Mouse (Mus musculus) hindbrain, embryonic 12.5 days (tissue): Measurements from ENCODE around the gene Lemd2. TPM values are rescaled to one million over a fixed set of nuclear protein-coding genes. Genes with fewer than 3 reads are reported as not detected.

Experiments
- ATAC-seq: fragments of 200-750 bp; cut with Nextera tagmentation; 2 replicates; pipeline ENCODE4 v1.8.0; 2017; ENCODE audit warnings: moderate TSS enrichment; ENCODE audit not compliant: low FRiP score
- H3K27ac ChIP-seq: fragments of 300-500 bp; sonication (generic); 2 replicates; pipeline ENCODE4 v1.5.1; 2016; ENCODE audit warnings: mild to moderate bottlenecking
- H3K27me3 ChIP-seq: fragments of 300-500 bp; sonication (generic); 2 replicates; pipeline ENCODE4 v1.6.1; 2016; ENCODE audit warnings: mild to moderate bottlenecking
- H3K36me3 ChIP-seq: fragments of 300-500 bp; sonication (generic); 2 replicates; pipeline ENCODE4 v1.6.1; 2016; ENCODE audit warnings: mild to moderate bottlenecking
- H3K4me1 ChIP-seq: fragments of 300-500 bp; sonication (generic); 2 replicates; pipeline ENCODE4 v1.6.1; 2016
- H3K4me2 ChIP-seq: fragments of 300-500 bp; sonication (generic); replicated peaks from 2 replicates; pipeline ENCODE4 v1.6.1; 2016; ENCODE audit warnings: mild to moderate bottlenecking
- H3K4me3 ChIP-seq: fragments of 300-500 bp; sonication (generic); 2 replicates; pipeline ENCODE4 v1.5.1; 2016; ENCODE audit warnings: mild to moderate bottlenecking
- H3K9ac ChIP-seq: fragments of 300-500 bp; sonication (generic); 2 replicates; pipeline ENCODE4 v1.6.1; 2016; ENCODE audit warnings: mild to moderate bottlenecking, moderate library complexity
- H3K9me3 ChIP-seq: fragments of 300-500 bp; sonication (generic); replicated peaks from 2 replicates; pipeline ENCODE4 v1.6.1; 2016; ENCODE audit warnings: mild to moderate bottlenecking
- WGBS: fragments of 180-500 bp; shearing (Covaris S2); methylation state at CpG from one replicate; pipeline ENCODE4 v1.1.7; 2016; 5-methylcytosine and 5-hydroxymethylcytosine counted together
- polyA plus RNA-seq: library from polyadenylated mRNA; unstranded; fragments of >200 nt; fragmentation: Nextera tagmentation; extraction: Ambion mirVana; gene quantifications from 2 replicates; pipeline ENCODE4 v1.2.1, GENCODE M21; 2016

Lemd2 gene
- polyA plus RNA-seq, 1 experiment from 2014 or later = 38.2 TPM

DNA sequence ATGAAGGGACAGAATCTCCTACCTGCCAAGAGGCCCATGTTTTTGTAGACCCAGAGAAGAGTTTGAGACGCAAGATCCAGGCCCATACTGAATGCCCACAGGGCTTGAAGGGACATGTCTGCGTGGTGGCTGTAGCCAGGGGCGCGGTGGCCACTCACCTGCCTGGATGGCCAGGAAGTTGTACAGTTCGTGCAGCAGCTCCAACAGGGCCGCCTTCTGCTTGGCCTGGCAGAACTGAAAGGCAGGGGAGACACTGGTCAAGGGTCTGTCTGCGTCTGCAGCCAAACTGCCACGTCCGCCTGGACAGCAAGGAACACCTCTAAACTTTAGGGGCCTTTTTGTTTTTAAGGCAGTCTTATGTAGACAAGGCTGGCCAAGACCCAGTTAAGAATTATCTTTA is 5.1 kb downstream of the Lemd2 start:
- H3K27ac ChIP-seq = no peak overlapping the region
- WGBS = 98% methylated on average over 9 of the region's 9 CpGs
- ATAC-seq = no peak
- H3K36me3 ChIP-seq = peaks cover 78% of the 10 kb centered on the region
- H3K9me3 ChIP-seq = no peaks in the 10 kb centered on the region
- H3K4me3 ChIP-seq = no peak overlapping the region
- peaks cover 44% of the 10 kb centered on the region for H3K4me1 ChIP-seq
- H3K9ac ChIP-seq = no peak overlapping the region
- H3K4me2 ChIP-seq = no peak overlapping the region
- no peaks in the 10 kb centered on the region for H3K27me3 ChIP-seq

- no peaks in the 10 kb centered on the region for H3K27me3 ChIP-seq
- no peak overlapping the region for H3K4me3 ChIP-seq
- no peak overlapping the region for H3K4me2 ChIP-seq
- ATAC-seq = no peak
- peaks cover 96% of the 10 kb centered on the region for H3K36me3 ChIP-seq
- H3K27ac ChIP-seq = no peak overlapping the region
- H3K9me3 ChIP-seq = no peaks in the 10 kb centered on the region
- H3K9ac ChIP-seq = no peak overlapping the region
- peaks cover 28% of the 10 kb centered on the region for H3K4me1 ChIP-seq
- WGBS = 69% methylated on average over 9 of the region's 9 CpGs
Measured at GRCm38 (mm10) chr17:27196206-27196605, 8.1 kb downstream of the Lemd2 start.

DNA sequence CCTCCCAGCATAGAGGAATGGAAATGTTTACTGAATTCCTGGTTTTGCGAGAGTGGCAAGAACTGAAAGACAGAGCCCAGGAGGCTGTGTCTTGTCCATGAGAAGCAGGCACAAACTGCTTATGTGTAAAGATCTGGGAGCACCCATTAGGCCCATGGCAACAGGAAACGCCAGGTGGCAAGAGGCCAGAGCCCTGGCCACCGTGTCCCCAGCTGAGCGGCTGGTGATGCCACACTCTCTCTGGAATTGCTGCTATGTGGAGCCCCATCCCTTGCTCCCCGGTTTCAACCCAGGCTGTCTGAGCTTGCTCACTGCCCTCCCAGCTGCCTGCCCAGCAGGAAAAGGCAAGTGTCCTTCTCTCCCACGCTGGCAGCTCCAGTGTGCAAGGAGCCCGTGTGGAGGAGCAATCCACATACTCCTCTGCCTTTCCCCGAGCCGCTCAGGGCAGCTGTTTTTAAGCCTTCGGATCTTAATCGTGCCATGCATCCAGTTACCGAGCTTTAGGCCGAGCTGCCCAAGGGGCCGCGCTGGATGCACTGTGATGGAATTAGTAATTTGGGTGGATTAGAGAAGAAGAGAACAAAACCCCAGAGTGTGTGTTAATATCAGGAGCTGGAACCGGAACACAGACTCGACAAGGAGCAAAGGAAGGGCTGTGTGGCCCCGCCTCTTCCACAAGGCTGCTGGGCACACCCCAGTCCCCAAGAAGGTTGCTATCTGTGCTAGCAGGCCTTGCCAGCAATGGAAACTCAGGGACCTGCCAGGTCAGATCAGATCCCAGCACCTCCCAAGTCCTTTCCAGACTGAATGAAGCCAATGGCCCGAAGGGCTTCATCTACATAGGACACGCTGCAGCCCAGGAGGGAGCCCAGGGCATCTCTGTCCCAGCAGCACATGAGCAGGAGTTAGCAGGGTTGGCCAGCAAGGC is 9.7 kb downstream of the Lemd2 start:
- H3K27ac ChIP-seq = peak overlapping the region; percentile 55
- H3K4me1 ChIP-seq = peaks cover 23% of the 10 kb centered on the region
- no peak for ATAC-seq
- H3K4me2 ChIP-seq = no peak overlapping the region
- H3K27me3 ChIP-seq = no peaks in the 10 kb centered on the region
- no peak overlapping the region; the same call in 1 of the 2 replicates for H3K9ac ChIP-seq
- H3K9me3 ChIP-seq = no peaks in the 10 kb centered on the region
- peaks cover 95% of the 10 kb centered on the region for H3K36me3 ChIP-seq
- WGBS = 77% methylated on average over 20 of the region's 20 CpGs
- no peak overlapping the region for H3K4me3 ChIP-seq

DNA sequence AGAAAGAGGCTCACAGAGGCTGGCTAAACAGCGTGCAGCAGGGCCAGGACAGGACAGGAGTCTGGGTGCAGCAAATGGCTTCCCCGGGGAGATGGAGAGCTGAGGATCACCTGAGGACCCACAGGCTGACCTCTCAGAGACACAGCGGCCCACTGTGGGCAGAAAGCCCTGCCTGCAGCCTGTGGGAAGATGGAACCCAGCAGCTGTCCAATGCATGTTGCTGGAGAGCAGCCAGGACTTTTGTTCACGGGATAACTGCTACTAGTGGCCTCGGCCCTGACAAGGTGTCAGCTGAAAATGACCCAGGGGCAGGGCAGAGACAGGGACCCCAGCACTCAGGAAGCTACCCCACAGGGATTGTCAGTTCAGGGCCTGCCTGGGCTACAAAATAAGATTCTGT is 12.5 kb downstream of the Lemd2 start:
- Histone ChIP-seq H3K4me1 (peaks cover 32% of the 10 kb centered on the region), H3K27ac (no peak overlapping the region), H3K27me3 (no peaks in the 10 kb centered on the region), H3K4me3 (no peak overlapping the region), H3K9me3 (no peaks in the 10 kb centered on the region), H3K9ac (no peak overlapping the region; the same call in 1 of the 2 replicates), H3K4me2 (no peak overlapping the region), H3K36me3 (peaks cover 70% of the 10 kb centered on the region)
- ATAC-seq = no peak
- 88% methylated on average over 5 of the region's 5 CpGs for WGBS

DNA sequence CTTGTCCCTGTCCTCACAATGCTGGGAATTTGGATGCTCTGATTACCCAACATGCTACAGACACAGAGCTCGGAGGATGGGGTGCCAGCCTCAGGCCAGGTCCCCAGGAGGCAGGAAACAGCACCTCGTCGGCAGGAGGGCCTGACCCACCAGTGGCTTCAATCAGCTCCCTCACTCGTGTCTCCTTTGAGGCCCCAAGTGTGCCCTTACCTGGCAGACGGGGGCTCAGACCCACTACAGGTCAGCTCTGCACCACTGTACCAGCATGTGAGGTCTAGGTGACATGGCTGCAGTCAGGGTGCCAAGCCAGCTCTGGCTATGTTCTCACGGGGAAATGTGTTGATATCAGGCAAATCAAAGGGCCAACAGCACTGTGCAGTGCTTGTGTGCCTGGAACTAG is 13.1 kb downstream of the Lemd2 start:
- Histone ChIP-seq H3K4me2 (no peak overlapping the region), H3K27me3 (no peaks in the 10 kb centered on the region), H3K27ac (no peak overlapping the region), H3K4me3 (no peak overlapping the region), H3K9me3 (no peaks in the 10 kb centered on the region), H3K9ac (no peak overlapping the region; the same call in 1 of the 2 replicates), H3K4me1 (peaks cover 26% of the 10 kb centered on the region), H3K36me3 (peaks cover 64% of the 10 kb centered on the region)
- 81% methylated on average over 6 of the region's 6 CpGs for WGBS
- no peak for ATAC-seq

DNA sequence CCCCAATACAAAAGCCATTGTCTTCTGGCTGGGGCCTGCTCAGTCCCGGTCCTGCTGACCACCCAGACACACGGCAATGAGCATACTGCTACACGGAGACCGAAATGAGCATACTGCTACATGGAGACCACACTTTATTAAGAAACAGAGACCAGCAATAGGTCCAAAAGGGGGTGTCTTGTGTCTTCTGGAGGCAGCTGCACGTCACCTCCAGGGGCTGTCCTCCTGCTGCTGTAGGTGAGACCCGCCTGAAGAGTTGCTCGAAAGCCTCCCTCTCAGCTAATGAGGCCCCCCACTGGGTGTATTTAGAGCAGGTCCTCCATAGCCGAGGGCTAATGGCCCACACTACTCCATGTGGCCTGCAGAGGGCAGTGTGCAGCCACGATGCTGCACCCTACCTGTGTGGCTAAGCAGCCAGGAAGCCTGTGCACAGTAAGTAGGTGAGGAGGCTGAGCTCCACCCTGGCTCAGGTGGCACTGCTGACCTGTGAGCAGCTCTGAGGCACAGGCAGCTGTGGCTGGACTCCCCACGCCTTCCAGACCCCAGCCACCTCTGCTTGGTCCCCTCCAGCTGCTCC is 14.5 kb downstream of the Lemd2 start:
- H3K27ac ChIP-seq = no peak overlapping the region; the same call in 1 of the 2 replicates
- no peaks in the 10 kb centered on the region for H3K27me3 ChIP-seq
- 39% methylated on average over 10 of the region's 10 CpGs for WGBS
- peak; percentile 36 for ATAC-seq
- H3K9ac ChIP-seq = no peak overlapping the region
- no peaks in the 10 kb centered on the region for H3K9me3 ChIP-seq
- H3K4me3 ChIP-seq = no peak overlapping the region
- H3K4me1 ChIP-seq = peaks cover 17% of the 10 kb centered on the region
- no peak overlapping the region for H3K4me2 ChIP-seq
- H3K36me3 ChIP-seq = peaks cover 50% of the 10 kb centered on the region

DNA sequence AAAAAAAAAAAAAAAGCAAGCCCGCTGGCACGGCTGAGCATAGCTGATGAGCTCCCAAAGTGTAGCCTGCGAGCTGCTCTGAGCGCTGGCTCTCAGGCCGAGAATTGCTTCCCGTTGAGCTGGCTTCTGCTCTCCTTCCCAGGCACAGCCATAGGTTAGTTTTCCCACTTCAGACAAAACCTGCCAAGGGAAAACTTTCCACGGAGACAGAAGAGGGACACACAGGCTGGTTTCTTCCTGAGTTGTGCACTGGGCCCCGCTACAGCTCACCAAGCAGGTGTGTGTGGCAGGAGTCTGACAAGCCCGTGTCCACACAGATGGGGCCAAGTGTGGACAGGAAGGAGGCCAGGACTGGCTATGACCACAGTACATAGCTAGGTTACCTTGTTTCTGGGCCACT is 15.4 kb downstream of the Lemd2 start:
- ATAC-seq = no peak
- no peaks in the 10 kb centered on the region for H3K27me3 ChIP-seq
- no peak overlapping the region for H3K4me2 ChIP-seq
- H3K36me3 ChIP-seq = peaks cover 42% of the 10 kb centered on the region
- peaks cover 16% of the 10 kb centered on the region for H3K4me1 ChIP-seq
- no peak overlapping the region for H3K9ac ChIP-seq
- WGBS = 67% methylated on average over 9 of the region's 9 CpGs
- H3K4me3 ChIP-seq = no peak overlapping the region
- no peaks in the 10 kb centered on the region for H3K9me3 ChIP-seq
- peak overlapping the region; percentile 45; the same call in 1 of the 2 replicates for H3K27ac ChIP-seq

GRCm38 (mm10) chr17:27187059-27187458 is 17.2 kb downstream of the Lemd2 start:
- ATAC-seq = no peak
- no peak overlapping the region for H3K27ac ChIP-seq
- H3K27me3 ChIP-seq = no peaks in the 10 kb centered on the region
- peaks cover 16% of the 10 kb centered on the region for H3K4me1 ChIP-seq
- 62% methylated on average over 5 of the region's 5 CpGs for WGBS
- H3K9me3 ChIP-seq = no peaks in the 10 kb centered on the region
- no peak overlapping the region for H3K4me3 ChIP-seq
- no peak overlapping the region for H3K9ac ChIP-seq
- peaks cover 23% of the 10 kb centered on the region for H3K36me3 ChIP-seq
- no peak overlapping the region for H3K4me2 ChIP-seq

- Histone ChIP-seq H3K27me3 (no peaks in the 10 kb centered on the region), H3K9ac (no peak overlapping the region), H3K4me2 (no peak overlapping the region), H3K4me1 (peaks cover 16% of the 10 kb centered on the region), H3K9me3 (no peaks in the 10 kb centered on the region), H3K27ac (no peak overlapping the region), H3K4me3 (no peak overlapping the region), H3K36me3 (peaks cover 13% of the 10 kb centered on the region)
- ATAC-seq = no peak
- 95% methylated on average over 3 of the region's 3 CpGs for WGBS
Measured at GRCm38 (mm10) chr17:27186068-27186467, 18.2 kb downstream of the Lemd2 start.

- Histone ChIP-seq H3K27me3 (no peaks in the 10 kb centered on the region), H3K4me1 (peaks cover 12% of the 10 kb centered on the region), H3K9ac (no peak overlapping the region), H3K36me3 (no peaks in the 10 kb centered on the region), H3K27ac (no peak overlapping the region), H3K9me3 (no peaks in the 10 kb centered on the region), H3K4me2 (no peak overlapping the region), H3K4me3 (no peak overlapping the region)
- ATAC-seq = no peak
- WGBS = 78% methylated on average over 12 of the region's 12 CpGs
Measured at GRCm38 (mm10) chr17:27183667-27184292, 20.5 kb downstream of the Lemd2 start.

GRCm38 (mm10) chr17:27182401-27182800 is 21.9 kb downstream of the Lemd2 start:
- Histone ChIP-seq H3K36me3 (no peaks in the 10 kb centered on the region), H3K4me2 (no peak overlapping the region), H3K27me3 (no peaks in the 10 kb centered on the region), H3K4me3 (no peak overlapping the region), H3K9me3 (no peaks in the 10 kb centered on the region), H3K9ac (no peak overlapping the region), H3K27ac (0 out of 2 replicates have a peak overlapping the region, but pooled peaks have one; percentile 2), H3K4me1 (peaks cover 3% of the 10 kb centered on the region; the same call in 1 of the 2 replicates)
- 68% methylated on average over 5 of the region's 5 CpGs for WGBS
- no peak for ATAC-seq

DNA sequence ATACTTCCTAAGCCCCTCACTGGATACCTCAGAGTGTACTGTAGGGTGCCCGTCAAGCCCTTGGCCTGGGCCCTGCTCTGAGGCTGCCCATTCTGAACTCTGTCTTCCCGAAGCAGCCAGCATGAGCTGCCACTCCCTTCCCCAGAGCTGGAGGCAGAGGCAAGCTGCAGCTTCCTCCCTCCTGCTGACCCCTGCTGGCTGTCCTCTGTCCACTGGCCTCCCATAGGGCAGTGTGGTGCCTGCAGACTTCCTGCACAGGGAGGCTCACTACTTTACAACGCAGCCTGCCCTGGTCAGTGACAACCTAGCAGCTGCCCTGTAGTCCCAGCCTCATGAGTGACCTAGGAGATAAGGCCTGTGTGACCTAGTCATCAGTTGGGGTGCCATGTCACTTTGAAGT is 22.6 kb downstream of the Lemd2 start:
- ATAC-seq = no peak
- Histone ChIP-seq H3K4me1 (peaks cover 3% of the 10 kb centered on the region; the same call in 1 of the 2 replicates), H3K4me3 (no peak overlapping the region), H3K4me2 (no peak overlapping the region), H3K27me3 (no peaks in the 10 kb centered on the region), H3K9ac (no peak overlapping the region), H3K9me3 (no peaks in the 10 kb centered on the region), H3K27ac (no peak overlapping the region), H3K36me3 (no peaks in the 10 kb centered on the region)
- WGBS = 28% methylated on average over 3 of the region's 3 CpGs
